Mouse (Mus musculus) ES-CJ7 (cell line): ENCODE data around the gene Gm8693.
"Not testable (repeated sequence)": the region's sequence is repeated elsewhere in the genome, so short reads cannot be mapped to it uniquely, and the experiment has no call there.

ENCODE experiments used
- DNase-seq: peaks from one replicate; pipeline ENCODE4 v3.0.0; 2011; ENCODE audit warnings: low read depth, low spot score

The Gm8693 gene

GRCm38 (mm10) chr7:22692217-22692616 lies at the start of gene Gm8693:
TSS of gene Gm8693 (minus strand) at chr7:22692317.
- not testable (repeated sequence) for DNase-seq

GRCm38 (mm10) chr7:22719610-22720009 lies 27.5 kb upstream of the Gm8693 start, which contains the start of gene Gm4567:
TSS of gene Gm4567 (minus strand) at chr7:22719710.
- DNase-seq: not testable (repeated sequence)

GRCm38 (mm10) chr7:22657718-22658117 lies 34.4 kb downstream of the Gm8693 start, which contains the start of gene Vmn1r155:
TSS of gene Vmn1r155 (plus strand) at chr7:22658018.
- not testable (repeated sequence) for DNase-seq
